Mouse (Mus musculus) olfactory bulb, adult 2 months (tissue): ENCODE results near the gene Negr1.

Experiments used
- CTCF ChIP-seq: fragments of 200-500 bp; IDR thresholded peaks from 2 replicates; pipeline ENCODE4 v1.5.1; 2012; ENCODE audit warnings: low read depth, mild to moderate bottlenecking, low read length, moderate library complexity; ENCODE audit not compliant: insufficient read depth
- POLR2A ChIP-seq: fragments of 200-500 bp; IDR thresholded peaks from 2 replicates; pipeline ENCODE4 v1.6.1; 2012; ENCODE audit warnings: mild to moderate bottlenecking, low read depth, low read length, moderate library complexity; ENCODE audit not compliant: insufficient read depth

DNA sequence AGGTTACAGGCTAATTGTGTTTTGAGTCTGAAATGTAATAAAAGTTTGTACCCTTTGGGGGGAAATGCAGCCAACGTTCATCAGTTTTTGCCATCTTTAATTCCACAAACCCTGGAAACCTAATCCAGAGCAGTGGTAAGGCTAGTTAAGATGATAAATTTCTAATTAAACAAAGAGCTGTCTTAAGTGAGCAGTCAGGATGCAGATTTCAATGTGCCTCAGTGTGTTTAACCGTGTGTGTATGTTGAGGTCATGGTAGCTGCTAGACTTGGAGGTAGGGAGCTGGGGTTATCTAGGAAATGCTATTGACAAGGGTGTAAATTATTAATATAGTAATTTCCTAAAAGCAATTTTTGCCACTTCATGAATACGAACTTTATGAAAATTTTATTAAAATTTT, 185.9 kb downstream of the Negr1 start:
- TF ChIP-seq CTCF = no peak
- TF ChIP-seq POLR2A = no peak
